Mouse (Mus musculus): ENCODE results near the gene Jun.

- TF ChIP-seq CTCF (IDR thresholded peaks at IDR 0.05; ENCODE audit: extremely low read depth, insufficient read depth, insufficient read length, insufficient replicate concordance) (no peak), POLR2A (IDR thresholded peaks at IDR 0.05; ENCODE audit: low read depth, low read length) (no peak)
Observed at GRCm38 (mm10) chr4:95091536-95091935, 39.5 kb upstream of the Jun start.

Measured in spleen, adult 2 months (tissue).